Mouse (Mus musculus) spleen, adult 2 months (tissue): ENCODE measurements around the gene Sergef.

ENCODE experiments used
- CTCF ChIP-seq: fragments of 200-500 bp; IDR thresholded peaks from 2 replicates; pipeline ENCODE4 v1.5.1; 2011; ENCODE audit warnings: mild to moderate bottlenecking, inconsistent platforms; ENCODE audit not compliant: insufficient read depth, insufficient read length, insufficient replicate concordance; ENCODE audit errors: extremely low read depth
- POLR2A ChIP-seq: fragments of 200-500 bp; IDR thresholded peaks from 2 replicates; pipeline ENCODE4 v1.6.1; 2011; ENCODE audit warnings: low read depth, low read length, inconsistent platforms

GRCm38 (mm10) chr7:46463136-46463535 lies 176.5 kb downstream of the Sergef start:
- TF ChIP-seq CTCF, result no peak
- no peak for TF ChIP-seq POLR2A
